Mouse (Mus musculus) liver, embryonic 11.5 days (tissue): ENCODE measurements around the gene Cnot10. TPM values are rescaled to one million over a fixed set of nuclear protein-coding genes. Genes with fewer than 3 reads are reported as not detected.

Source experiments
- ATAC-seq: fragments of 200-750 bp; cut with Nextera tagmentation; replicated peaks from 2 replicates; pipeline ENCODE4 v1.8.0; 2017; ENCODE audit warnings: moderate number of reproducible peaks, mild to moderate bottlenecking, moderate TSS enrichment, moderate library complexity; ENCODE audit not compliant: low FRiP score
- DNase-seq: peaks from one replicate; pipeline ENCODE4 v3.0.0-alpha.2; 2017; ENCODE audit warnings: low spot score
- H3K27ac ChIP-seq: fragments of 300-500 bp; sonication (generic); 2 replicates; pipeline ENCODE4 v1.5.1; 2014; ENCODE audit warnings: mild to moderate bottlenecking, low read depth, low read length, control low read depth
- H3K27me3 ChIP-seq: fragments of 300-500 bp; sonication (generic); replicated peaks from 2 replicates; pipeline ENCODE4 v1.6.1; 2014; ENCODE audit warnings: low read length, mixed read lengths; ENCODE audit not compliant: control insufficient read depth, insufficient read depth
- H3K36me3 ChIP-seq: fragments of 300-500 bp; sonication (generic); 2 replicates; pipeline ENCODE4 v1.6.1; 2014; ENCODE audit warnings: mild to moderate bottlenecking, low read length, moderate library complexity, mixed read lengths; ENCODE audit not compliant: control insufficient read depth, insufficient read depth
- H3K4me1 ChIP-seq: fragments of 300-500 bp; sonication (generic); replicated peaks from 2 replicates; pipeline ENCODE4 v1.6.1; 2014; ENCODE audit warnings: low read length, mixed read lengths; ENCODE audit not compliant: control insufficient read depth, insufficient read depth
- H3K4me2 ChIP-seq: fragments of 300-500 bp; sonication (generic); 2 replicates; pipeline ENCODE4 v1.6.1; 2014; ENCODE audit warnings: mild to moderate bottlenecking, control low read depth, moderate library complexity
- H3K4me3 ChIP-seq: fragments of 300-500 bp; sonication (generic); 2 replicates; pipeline ENCODE4 v1.5.1; 2014; ENCODE audit warnings: low read depth, low read length, control low read depth
- H3K9ac ChIP-seq: fragments of 300-500 bp; sonication (generic); 2 replicates; pipeline ENCODE4 v1.6.1; 2014; ENCODE audit warnings: low read depth, low read length, control low read depth
- H3K9me3 ChIP-seq: fragments of 300-500 bp; sonication (generic); 2 replicates; pipeline ENCODE4 v1.6.1; 2016; ENCODE audit warnings: low read length, inconsistent platforms, mixed read lengths; ENCODE audit not compliant: control insufficient read depth
- WGBS: fragments of 180-500 bp; shearing (Covaris S2); extraction: QIAGEN DNeasy Blood & Tissue Kit; methylation state at CpG from one replicate; pipeline ENCODE4 v1.1.7; 2014; 5-methylcytosine and 5-hydroxymethylcytosine counted together
- polyA plus RNA-seq: library from polyadenylated mRNA; unstranded; fragments of >200 nt; fragmentation: Nextera tagmentation; extraction: Ambion mirVana; gene quantifications from 2 replicates; pipeline ENCODE4 v1.2.1, GENCODE M21; 2014

The Cnot10 gene
- polyA plus RNA-seq, 1 experiment from 2014 or later: 52.8 TPM

- Histone ChIP-seq H3K27me3 (no peaks in the 10 kb centered on the region), H3K4me2 (no peak overlapping the region), H3K4me3 (no peak overlapping the region), H3K27ac (no peak overlapping the region), H3K4me1 (no peaks in the 10 kb centered on the region), H3K9me3 (no peaks in the 10 kb centered on the region), H3K36me3 (no peaks in the 10 kb centered on the region), H3K9ac (no peak overlapping the region)
- no peak for DNase-seq
- ATAC-seq: no peak
- WGBS: 81% methylated on average over 5 of the region's 5 CpGs
These were observed 38.6 kb upstream of the Cnot10 start for GRCm38 (mm10) chr9:114678576-114678975.

- no peaks in the 10 kb centered on the region; the same call in 1 of the 2 replicates for H3K4me1 ChIP-seq
- no peaks in the 10 kb centered on the region for H3K36me3 ChIP-seq
- H3K27ac ChIP-seq: no peak overlapping the region
- WGBS: 37% methylated on average over 2 of the region's 2 CpGs
- H3K9ac ChIP-seq: no peak overlapping the region
- H3K4me3 ChIP-seq: no peak overlapping the region
- ATAC-seq (no peak), DNase-seq (no peak)
- no peak overlapping the region for H3K4me2 ChIP-seq
- peaks cover 2% of the 10 kb centered on the region; the same call in 1 of the 2 replicates for H3K27me3 ChIP-seq
- no peaks in the 10 kb centered on the region for H3K9me3 ChIP-seq
These were observed 33.6 kb upstream of the Cnot10 start for GRCm38 (mm10) chr9:114673626-114674025.

- H3K9ac ChIP-seq: peak overlapping the region; percentile 37; the same call in 1 of the 2 replicates
- H3K9me3 ChIP-seq: no peaks in the 10 kb centered on the region
- H3K27ac ChIP-seq: no peak overlapping the region
- DNase-seq (no peak), ATAC-seq (no peak)
- H3K36me3 ChIP-seq: no peaks in the 10 kb centered on the region
- H3K4me3 ChIP-seq: peak overlapping the region; percentile 33
- H3K4me2 ChIP-seq: peak overlapping the region; percentile 67
- WGBS: 7% methylated on average over 24 of the region's 24 CpGs
- peaks cover 2% of the 10 kb centered on the region; the same call in 1 of the 2 replicates for H3K27me3 ChIP-seq
- H3K4me1 ChIP-seq: no peaks in the 10 kb centered on the region; the same call in 1 of the 2 replicates
These were observed 32.9 kb upstream of the Cnot10 start for GRCm38 (mm10) chr9:114672703-114673561.

- Histone ChIP-seq H3K27ac (no peak overlapping the region), H3K4me1 (no peaks in the 10 kb centered on the region; the same call in 1 of the 2 replicates), H3K4me3 (no peak overlapping the region), H3K4me2 (no peak overlapping the region), H3K9me3 (no peaks in the 10 kb centered on the region), H3K9ac (no peak overlapping the region), H3K36me3 (no peaks in the 10 kb centered on the region), H3K27me3 (peaks cover 2% of the 10 kb centered on the region; the same call in 1 of the 2 replicates)
- no peak for ATAC-seq
- DNase-seq: no peak
- WGBS: 56% methylated on average over 1 of the region's 1 CpGs
These were observed 32.0 kb upstream of the Cnot10 start for GRCm38 (mm10) chr9:114671946-114672345.

- Histone ChIP-seq H3K27me3 (peaks cover 2% of the 10 kb centered on the region; the same call in 1 of the 2 replicates), H3K36me3 (no peaks in the 10 kb centered on the region), H3K4me3 (no peak overlapping the region), H3K27ac (no peak overlapping the region), H3K9ac (no peak overlapping the region), H3K4me2 (no peak overlapping the region), H3K9me3 (no peaks in the 10 kb centered on the region), H3K4me1 (no peaks in the 10 kb centered on the region; the same call in 1 of the 2 replicates)
- 76% methylated on average over 5 of the region's 5 CpGs for WGBS
- ATAC-seq (no peak), DNase-seq (no peak)
These were observed 29.0 kb upstream of the Cnot10 start for GRCm38 (mm10) chr9:114669011-114669410.

GRCm38 (mm10) chr9:114668047-114668446 lies 28.1 kb upstream of the Cnot10 start:
- H3K4me3 ChIP-seq: no peak overlapping the region
- H3K4me1 ChIP-seq: no peaks in the 10 kb centered on the region; the same call in 1 of the 2 replicates
- 80% methylated on average over 4 of the region's 4 CpGs for WGBS
- H3K4me2 ChIP-seq: no peak overlapping the region
- peaks cover 2% of the 10 kb centered on the region; the same call in 1 of the 2 replicates for H3K27me3 ChIP-seq
- no peak for ATAC-seq
- H3K9me3 ChIP-seq: no peaks in the 10 kb centered on the region
- DNase-seq: no peak
- no peak overlapping the region for H3K27ac ChIP-seq
- no peak overlapping the region for H3K9ac ChIP-seq
- H3K36me3 ChIP-seq: no peaks in the 10 kb centered on the region

- DNase-seq (no peak), ATAC-seq (no peak)
- Histone ChIP-seq H3K4me3 (no peak overlapping the region), H3K4me1 (no peaks in the 10 kb centered on the region), H3K27me3 (no peaks in the 10 kb centered on the region), H3K36me3 (no peaks in the 10 kb centered on the region), H3K9ac (no peak overlapping the region), H3K27ac (no peak overlapping the region), H3K4me2 (no peak overlapping the region), H3K9me3 (no peaks in the 10 kb centered on the region)
- WGBS: 75% methylated on average over 10 of the region's 10 CpGs
These were observed 26.9 kb upstream of the Cnot10 start for GRCm38 (mm10) chr9:114666858-114667257.

- H3K4me1 ChIP-seq: no peaks in the 10 kb centered on the region
- 75% methylated on average over 11 of the region's 11 CpGs for WGBS
- no peak overlapping the region for H3K4me2 ChIP-seq
- ATAC-seq (no peak), DNase-seq (no peak)
- no peak overlapping the region for H3K27ac ChIP-seq
- no peak overlapping the region for H3K9ac ChIP-seq
- H3K4me3 ChIP-seq: no peak overlapping the region
- H3K36me3 ChIP-seq: no peaks in the 10 kb centered on the region
- H3K9me3 ChIP-seq: no peaks in the 10 kb centered on the region; the same call in 1 of the 2 replicates
- no peaks in the 10 kb centered on the region for H3K27me3 ChIP-seq
These were observed 23.8 kb upstream of the Cnot10 start for GRCm38 (mm10) chr9:114663782-114664181.

GRCm38 (mm10) chr9:114661991-114662390 lies 22.0 kb upstream of the Cnot10 start:
- H3K4me1 ChIP-seq: no peaks in the 10 kb centered on the region
- no peak overlapping the region for H3K4me3 ChIP-seq
- H3K9me3 ChIP-seq: no peaks in the 10 kb centered on the region; the same call in 1 of the 2 replicates
- DNase-seq (no peak), ATAC-seq (no peak)
- H3K36me3 ChIP-seq: no peaks in the 10 kb centered on the region
- H3K27ac ChIP-seq: no peak overlapping the region
- H3K9ac ChIP-seq: no peak overlapping the region
- 46% methylated on average over 7 of the region's 7 CpGs for WGBS
- no peak overlapping the region for H3K4me2 ChIP-seq
- H3K27me3 ChIP-seq: no peaks in the 10 kb centered on the region
